Mouse (Mus musculus) G1E-ER4 (cell line): ENCODE measurements around the gene Rasgef1b. TPM values are rescaled to one million over a fixed set of nuclear protein-coding genes. Genes with fewer than 3 reads are reported as not detected.

Source experiments
- GATA1 ChIP-seq: IDR thresholded peaks from one replicate; pipeline ENCODE4 v1.8.0; 2012; ENCODE audit warnings: low read length, inconsistent platforms
- polyA plus RNA-seq: library from polyadenylated mRNA; stranded (reverse); fragments of >175 nt; gene quantifications from 2 replicates; pipeline ENCODE4 v1.2.3, GENCODE M21; 2012

Rasgef1b gene
- polyA plus RNA-seq, 1 experiment, result not detected

- no peak for TF ChIP-seq GATA1
Measured at GRCm38 (mm10) chr5:99591348-99591747, 137.5 kb downstream of the Rasgef1b start.

GRCm38 (mm10) chr5:99590539-99590938, 138.3 kb downstream of the Rasgef1b start:
- TF ChIP-seq GATA1, result no peak

GRCm38 (mm10) chr5:99587994-99588393, 140.9 kb downstream of the Rasgef1b start:
- no peak for TF ChIP-seq GATA1

GRCm38 (mm10) chr5:99587589-99587988, 141.3 kb downstream of the Rasgef1b start:
- no peak for TF ChIP-seq GATA1

GRCm38 (mm10) chr5:99586287-99586686, 142.6 kb downstream of the Rasgef1b start:
- TF ChIP-seq GATA1, result no peak

- no peak for TF ChIP-seq GATA1
Measured at GRCm38 (mm10) chr5:99585166-99585898, 143.5 kb downstream of the Rasgef1b start.

GRCm38 (mm10) chr5:99584266-99584665, 144.6 kb downstream of the Rasgef1b start:
- no peak for TF ChIP-seq GATA1

GRCm38 (mm10) chr5:99582055-99582454, 146.8 kb downstream of the Rasgef1b start:
- no peak for TF ChIP-seq GATA1

GRCm38 (mm10) chr5:99578692-99579091, 150.2 kb downstream of the Rasgef1b start:
- TF ChIP-seq GATA1, result no peak

- no peak for TF ChIP-seq GATA1
Measured at GRCm38 (mm10) chr5:99575897-99576296, 153.0 kb downstream of the Rasgef1b start.

GRCm38 (mm10) chr5:99564501-99565323, 164.2 kb downstream of the Rasgef1b start:
- no peak for TF ChIP-seq GATA1

- no peak for TF ChIP-seq GATA1
Measured at GRCm38 (mm10) chr5:99562096-99562495, 166.8 kb downstream of the Rasgef1b start.

- TF ChIP-seq GATA1, result no peak
Measured at GRCm38 (mm10) chr5:99559814-99560213, 169.1 kb downstream of the Rasgef1b start.

- no peak for TF ChIP-seq GATA1
Measured at GRCm38 (mm10) chr5:99558231-99558630, 170.6 kb downstream of the Rasgef1b start.

GRCm38 (mm10) chr5:99552645-99553044, 176.2 kb downstream of the Rasgef1b start:
- no peak for TF ChIP-seq GATA1

- no peak for TF ChIP-seq GATA1
Measured at GRCm38 (mm10) chr5:99544664-99545494, 184.0 kb downstream of the Rasgef1b start.
